Mouse (Mus musculus) forebrain, embryonic 15.5 days (tissue): Measurements from ENCODE around the gene Snap25. TPM values are rescaled to one million over a fixed set of nuclear protein-coding genes. Genes with fewer than 3 reads are reported as not detected.

Source experiments
- ATAC-seq: fragments of 200-750 bp; cut with Nextera tagmentation; replicated peaks from 2 replicates; pipeline ENCODE4 v1.8.0; 2017; ENCODE audit warnings: mild to moderate bottlenecking, moderate TSS enrichment, moderate library complexity
- H3K27ac ChIP-seq: fragments of 300-500 bp; sonication (generic); replicated peaks from 2 replicates; pipeline ENCODE4 v1.5.1; 2015; ENCODE audit warnings: mild to moderate bottlenecking, inconsistent platforms
- H3K27me3 ChIP-seq: fragments of 300-500 bp; sonication (generic); 2 replicates; pipeline ENCODE4 v1.6.1; 2015; ENCODE audit warnings: inconsistent platforms
- H3K36me3 ChIP-seq: fragments of 300-500 bp; sonication (generic); 2 replicates; pipeline ENCODE4 v1.6.1; 2015; ENCODE audit warnings: mild to moderate bottlenecking, inconsistent platforms
- H3K4me1 ChIP-seq: fragments of 300-500 bp; sonication (generic); 2 replicates; pipeline ENCODE4 v1.6.1; 2015; ENCODE audit warnings: inconsistent platforms
- H3K4me2 ChIP-seq: fragments of 300-500 bp; sonication (generic); replicated peaks from 2 replicates; pipeline ENCODE4 v1.6.1; 2015; ENCODE audit warnings: mild to moderate bottlenecking, inconsistent platforms
- H3K4me3 ChIP-seq: fragments of 300-500 bp; sonication (generic); 2 replicates; pipeline ENCODE4 v1.5.1; 2015; ENCODE audit warnings: mild to moderate bottlenecking, inconsistent platforms
- H3K9ac ChIP-seq: fragments of 300-500 bp; sonication (generic); replicated peaks from 2 replicates; pipeline ENCODE4 v1.6.1; 2015; ENCODE audit warnings: mild to moderate bottlenecking, inconsistent platforms
- H3K9me3 ChIP-seq: fragments of 300-500 bp; sonication (generic); 2 replicates; pipeline ENCODE4 v1.6.1; 2016; ENCODE audit warnings: inconsistent platforms
- WGBS: fragments of 180-500 bp; shearing (Covaris S2); methylation state at CpG from one replicate; pipeline ENCODE4 v1.1.7; 2015; ENCODE audit warnings: mixed read lengths; 5-methylcytosine and 5-hydroxymethylcytosine counted together
- polyA plus RNA-seq: library from polyadenylated mRNA; unstranded; fragments of >200 nt; fragmentation: Nextera tagmentation; extraction: Ambion mirVana; gene quantifications from 2 replicates; pipeline ENCODE4 v1.2.1, GENCODE M21; 2015

Gene Snap25
- 110 and 114 TPM in 2 replicates for polyA plus RNA-seq

- Histone ChIP-seq H3K9me3 (no peaks in the 10 kb centered on the region), H3K36me3 (no peaks in the 10 kb centered on the region), H3K4me2 (peak within 1 kb of the TSS; percentile 68), H3K4me3 (peak within 1 kb of the TSS; percentile 82), H3K9ac (peak within 1 kb of the TSS; percentile 75), H3K4me1 (peaks cover 27% of the 10 kb centered on the region), H3K27me3 (no peaks in the 10 kb centered on the region), H3K27ac (peak within 1 kb of the TSS; percentile 93)
- 0% methylated on average over 20 of the region's 20 CpGs for WGBS
- ATAC-seq: peak; percentile 89
Measured at GRCm38 (mm10) chr2:136713299-136713758, at the start of gene Snap25. Gene Snap25, plus strand, starts transcription at chr2:136713453.

GRCm38 (mm10) chr2:136666951-136667350 is 46.3 kb upstream of the Snap25 start:
- no peak overlapping the region for H3K4me2 ChIP-seq
- 72% methylated on average over 1 of the region's 1 CpGs for WGBS
- peaks cover 9% of the 10 kb centered on the region for H3K4me1 ChIP-seq
- H3K4me3 ChIP-seq: no peak overlapping the region
- no peaks in the 10 kb centered on the region for H3K36me3 ChIP-seq
- H3K27me3 ChIP-seq: no peaks in the 10 kb centered on the region
- H3K9me3 ChIP-seq: no peaks in the 10 kb centered on the region
- ATAC-seq: no peak
- no peak overlapping the region for H3K27ac ChIP-seq
- no peak overlapping the region for H3K9ac ChIP-seq

GRCm38 (mm10) chr2:136669183-136669582 is 44.1 kb upstream of the Snap25 start:
- Histone ChIP-seq H3K36me3 (no peaks in the 10 kb centered on the region), H3K4me2 (no peak overlapping the region), H3K9ac (no peak overlapping the region), H3K4me3 (no peak overlapping the region), H3K9me3 (no peaks in the 10 kb centered on the region), H3K4me1 (peaks cover 9% of the 10 kb centered on the region), H3K27ac (0 out of 2 replicates have a peak overlapping the region, but pooled peaks have one; percentile 9), H3K27me3 (no peaks in the 10 kb centered on the region)
- WGBS: 77% methylated on average over 3 of the region's 3 CpGs
- no peak for ATAC-seq

GRCm38 (mm10) chr2:136669665-136670064 is 43.6 kb upstream of the Snap25 start:
- peaks cover 9% of the 10 kb centered on the region for H3K4me1 ChIP-seq
- H3K27me3 ChIP-seq: no peaks in the 10 kb centered on the region
- H3K9me3 ChIP-seq: no peaks in the 10 kb centered on the region
- no peak overlapping the region for H3K4me2 ChIP-seq
- H3K4me3 ChIP-seq: no peak overlapping the region
- ATAC-seq: no peak
- 77% methylated on average over 3 of the region's 3 CpGs for WGBS
- H3K27ac ChIP-seq: peak overlapping the region; percentile 48; the same call in 1 of the 2 replicates
- H3K9ac ChIP-seq: no peak overlapping the region
- H3K36me3 ChIP-seq: no peaks in the 10 kb centered on the region

- WGBS: 26% methylated on average over 9 of the region's 9 CpGs
- no peaks in the 10 kb centered on the region for H3K36me3 ChIP-seq
- H3K9ac ChIP-seq: no peak overlapping the region
- 0 out of 2 replicates have a peak overlapping the region, but pooled peaks have one; percentile 4 for H3K4me2 ChIP-seq
- H3K27ac ChIP-seq: peak overlapping the region; percentile 68
- no peaks in the 10 kb centered on the region for H3K9me3 ChIP-seq
- H3K4me3 ChIP-seq: no peak overlapping the region
- H3K4me1 ChIP-seq: peaks cover 9% of the 10 kb centered on the region
- ATAC-seq: peak; percentile 88
- H3K27me3 ChIP-seq: no peaks in the 10 kb centered on the region
Measured at GRCm38 (mm10) chr2:136670539-136671271, 42.5 kb upstream of the Snap25 start.

- ATAC-seq: no peak
- peaks cover 20% of the 10 kb centered on the region for H3K4me1 ChIP-seq
- 57% methylated on average over 4 of the region's 4 CpGs for WGBS
Measured at GRCm38 (mm10) chr2:136674077-136674757, 39.0 kb upstream of the Snap25 start.

GRCm38 (mm10) chr2:136676196-136676595 is 37.1 kb upstream of the Snap25 start:
- Histone ChIP-seq H3K4me2 (no peak overlapping the region), H3K9me3 (no peaks in the 10 kb centered on the region), H3K27ac (no peak overlapping the region), H3K4me1 (peaks cover 20% of the 10 kb centered on the region), H3K36me3 (no peaks in the 10 kb centered on the region), H3K27me3 (no peaks in the 10 kb centered on the region), H3K9ac (no peak overlapping the region), H3K4me3 (no peak overlapping the region)
- ATAC-seq: no peak
- WGBS: 83% methylated on average over 2 of the region's 2 CpGs

More at GRCm38 (mm10) chr2:136674077-136674757, 39.0 kb upstream of the Snap25 start:
- no peaks in the 10 kb centered on the region for H3K9me3 ChIP-seq
- H3K4me3 ChIP-seq: no peak overlapping the region
- H3K27ac ChIP-seq: peak overlapping the region; percentile 50
- H3K36me3 ChIP-seq: no peaks in the 10 kb centered on the region
- no peaks in the 10 kb centered on the region for H3K27me3 ChIP-seq
- H3K9ac ChIP-seq: no peak overlapping the region
- H3K4me2 ChIP-seq: no peak overlapping the region

- Histone ChIP-seq H3K9me3 (no peaks in the 10 kb centered on the region), H3K27me3 (no peaks in the 10 kb centered on the region), H3K27ac (no peak overlapping the region), H3K36me3 (no peaks in the 10 kb centered on the region), H3K4me1 (peaks cover 20% of the 10 kb centered on the region), H3K9ac (no peak overlapping the region), H3K4me2 (no peak overlapping the region), H3K4me3 (no peak overlapping the region)
- no peak for ATAC-seq
- 66% methylated on average over 8 of the region's 8 CpGs for WGBS
Measured at GRCm38 (mm10) chr2:136676918-136677445, 36.3 kb upstream of the Snap25 start.

- Histone ChIP-seq H3K9me3 (no peaks in the 10 kb centered on the region), H3K9ac (peak overlapping the region; percentile 58), H3K36me3 (no peaks in the 10 kb centered on the region), H3K4me3 (peak overlapping the region; percentile 46), H3K4me2 (peak overlapping the region; percentile 72), H3K27ac (peak overlapping the region; percentile 48; the same call in 1 of the 2 replicates), H3K27me3 (no peaks in the 10 kb centered on the region), H3K4me1 (peaks cover 20% of the 10 kb centered on the region)
- WGBS: 3% methylated on average over 44 of the region's 44 CpGs
- peak; percentile 89 for ATAC-seq
Measured at GRCm38 (mm10) chr2:136678321-136679161, 34.7 kb upstream of the Snap25 start.

- ATAC-seq: peak; percentile 78
- Histone ChIP-seq H3K9ac (peak overlapping the region; percentile 58), H3K4me2 (peak overlapping the region; percentile 72), H3K27me3 (no peaks in the 10 kb centered on the region), H3K27ac (0 out of 2 replicates have a peak overlapping the region, but pooled peaks have one; percentile 2), H3K4me1 (peaks cover 20% of the 10 kb centered on the region), H3K36me3 (no peaks in the 10 kb centered on the region), H3K4me3 (peak overlapping the region; percentile 46), H3K9me3 (no peaks in the 10 kb centered on the region)
- WGBS: under 1% methylated on average over 24 of the region's 24 CpGs
Measured at GRCm38 (mm10) chr2:136679280-136680221, 33.7 kb upstream of the Snap25 start.
